Mouse (Mus musculus) liver, embryonic 11.5 days (tissue): ENCODE results near the gene Med12. TPM values are rescaled to one million over a fixed set of nuclear protein-coding genes. Genes with fewer than 3 reads are reported as not detected.
"Not testable (repeated sequence)": the region's sequence is repeated elsewhere in the genome, so short reads cannot be mapped to it uniquely, and the experiment has no call there.

Source experiments
- ATAC-seq: fragments of 200-750 bp; cut with Nextera tagmentation; replicated peaks from 2 replicates; pipeline ENCODE4 v1.8.0; 2017; ENCODE audit warnings: moderate number of reproducible peaks, mild to moderate bottlenecking, moderate TSS enrichment, moderate library complexity; ENCODE audit not compliant: low FRiP score
- DNase-seq: peaks from one replicate; pipeline ENCODE4 v3.0.0-alpha.2; 2017; ENCODE audit warnings: low spot score
- H3K27ac ChIP-seq: fragments of 300-500 bp; sonication (generic); 2 replicates; pipeline ENCODE4 v1.5.1; 2014; ENCODE audit warnings: mild to moderate bottlenecking, low read depth, low read length, control low read depth
- H3K27me3 ChIP-seq: fragments of 300-500 bp; sonication (generic); replicated peaks from 2 replicates; pipeline ENCODE4 v1.6.1; 2014; ENCODE audit warnings: low read length, mixed read lengths; ENCODE audit not compliant: control insufficient read depth, insufficient read depth
- H3K36me3 ChIP-seq: fragments of 300-500 bp; sonication (generic); 2 replicates; pipeline ENCODE4 v1.6.1; 2014; ENCODE audit warnings: mild to moderate bottlenecking, low read length, moderate library complexity, mixed read lengths; ENCODE audit not compliant: control insufficient read depth, insufficient read depth
- H3K4me1 ChIP-seq: fragments of 300-500 bp; sonication (generic); replicated peaks from 2 replicates; pipeline ENCODE4 v1.6.1; 2014; ENCODE audit warnings: low read length, mixed read lengths; ENCODE audit not compliant: control insufficient read depth, insufficient read depth
- H3K4me2 ChIP-seq: fragments of 300-500 bp; sonication (generic); 2 replicates; pipeline ENCODE4 v1.6.1; 2014; ENCODE audit warnings: mild to moderate bottlenecking, control low read depth, moderate library complexity
- H3K4me3 ChIP-seq: fragments of 300-500 bp; sonication (generic); 2 replicates; pipeline ENCODE4 v1.5.1; 2014; ENCODE audit warnings: low read depth, low read length, control low read depth
- H3K9ac ChIP-seq: fragments of 300-500 bp; sonication (generic); 2 replicates; pipeline ENCODE4 v1.6.1; 2014; ENCODE audit warnings: low read depth, low read length, control low read depth
- H3K9me3 ChIP-seq: fragments of 300-500 bp; sonication (generic); 2 replicates; pipeline ENCODE4 v1.6.1; 2016; ENCODE audit warnings: low read length, inconsistent platforms, mixed read lengths; ENCODE audit not compliant: control insufficient read depth
- WGBS: fragments of 180-500 bp; shearing (Covaris S2); extraction: QIAGEN DNeasy Blood & Tissue Kit; methylation state at CpG from one replicate; pipeline ENCODE4 v1.1.7; 2014; 5-methylcytosine and 5-hydroxymethylcytosine counted together
- polyA plus RNA-seq: library from polyadenylated mRNA; unstranded; fragments of >200 nt; fragmentation: Nextera tagmentation; extraction: Ambion mirVana; gene quantifications from 2 replicates; pipeline ENCODE4 v1.2.1, GENCODE M21; 2014

Gene Med12
- polyA plus RNA-seq, 1 experiment from 2014 or later: 36.5 TPM

DNA sequence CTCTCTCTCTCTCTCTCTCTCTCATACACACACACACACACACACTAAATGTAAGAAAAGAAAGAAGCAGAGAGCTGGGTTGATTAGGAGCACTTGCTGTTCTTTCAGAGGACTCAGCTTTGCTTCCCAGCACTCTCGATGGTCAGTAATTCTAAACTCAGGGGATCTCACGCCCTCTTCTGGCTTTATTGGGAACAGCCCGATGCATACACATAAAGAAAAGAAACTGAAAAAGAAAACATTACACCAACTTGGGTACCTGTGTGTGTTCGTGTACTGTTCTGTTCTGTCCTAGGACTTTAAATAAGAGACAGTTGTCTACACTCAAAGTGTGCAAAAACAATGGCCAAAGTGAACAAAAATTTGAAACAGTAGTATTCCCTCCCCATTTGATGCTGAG, 64.8 kb downstream of the Med12 start:
- Histone ChIP-seq H3K4me1 (no peaks in the 10 kb centered on the region), H3K9me3 (no peaks in the 10 kb centered on the region), H3K9ac (no peak overlapping the region), H3K27ac (no peak overlapping the region), H3K36me3 (no peaks in the 10 kb centered on the region), H3K27me3 (no peaks in the 10 kb centered on the region), H3K4me3 (no peak overlapping the region), H3K4me2 (no peak overlapping the region)
- WGBS: 43% methylated on average over 4 of the region's 4 CpGs
- ATAC-seq (no peak), DNase-seq (no peak)

DNA sequence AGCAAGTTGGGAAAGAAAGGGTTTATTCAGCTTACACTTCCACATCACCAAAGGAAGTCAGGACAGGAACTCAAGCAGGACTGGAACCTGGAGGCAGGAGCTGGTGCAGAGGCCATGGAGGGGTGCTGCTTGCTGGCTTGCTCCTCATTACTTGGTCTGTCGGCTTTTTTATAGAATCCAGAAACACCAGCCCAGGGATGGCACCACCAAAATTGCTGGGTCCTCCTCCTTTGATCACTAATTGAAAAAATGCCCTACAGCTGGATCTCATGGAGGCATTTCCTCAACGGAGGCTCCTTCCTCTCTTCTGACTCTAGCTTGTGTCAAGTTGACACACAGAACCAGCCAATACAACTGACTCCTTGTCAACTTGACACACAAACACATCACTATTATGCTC, 69.0 kb downstream of the Med12 start:
- H3K27ac ChIP-seq, H3K27me3 ChIP-seq, H3K36me3 ChIP-seq, ATAC-seq, H3K4me3 ChIP-seq, H3K4me2 ChIP-seq, H3K4me1 ChIP-seq, DNase-seq, H3K9me3 ChIP-seq, H3K9ac ChIP-seq: not testable (repeated sequence)
- WGBS: 51% methylated on average over 2 of the region's 2 CpGs

DNA sequence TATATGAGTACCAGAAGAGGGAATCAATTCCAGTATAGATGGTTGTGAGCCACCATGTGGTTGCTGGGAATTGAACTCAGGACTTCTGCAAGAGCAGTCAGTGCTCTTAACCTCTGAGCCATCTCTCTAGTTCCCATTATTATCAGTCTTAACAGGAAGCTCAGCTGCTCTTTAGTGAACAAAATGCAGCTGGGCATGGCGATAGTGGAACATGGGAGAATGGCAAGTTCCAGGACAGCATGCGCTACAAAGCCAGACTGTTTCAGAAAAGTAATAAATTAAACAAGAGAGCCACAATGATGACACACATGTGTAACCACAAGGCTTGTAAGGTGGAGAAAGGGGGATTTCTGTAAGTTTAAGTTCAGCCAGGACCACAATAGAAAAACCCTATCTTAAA, 71.6 kb downstream of the Med12 start:
- no peak overlapping the region for H3K4me2 ChIP-seq
- H3K9ac ChIP-seq: no peak overlapping the region
- ATAC-seq (no peak), DNase-seq (no peak)
- no peak overlapping the region for H3K4me3 ChIP-seq
- H3K4me1 ChIP-seq: no peaks in the 10 kb centered on the region
- H3K27ac ChIP-seq: no peak overlapping the region
- H3K9me3 ChIP-seq: no peaks in the 10 kb centered on the region
- H3K36me3 ChIP-seq: no peaks in the 10 kb centered on the region
- 67% methylated on average over 2 of the region's 2 CpGs for WGBS
- no peaks in the 10 kb centered on the region for H3K27me3 ChIP-seq

DNA sequence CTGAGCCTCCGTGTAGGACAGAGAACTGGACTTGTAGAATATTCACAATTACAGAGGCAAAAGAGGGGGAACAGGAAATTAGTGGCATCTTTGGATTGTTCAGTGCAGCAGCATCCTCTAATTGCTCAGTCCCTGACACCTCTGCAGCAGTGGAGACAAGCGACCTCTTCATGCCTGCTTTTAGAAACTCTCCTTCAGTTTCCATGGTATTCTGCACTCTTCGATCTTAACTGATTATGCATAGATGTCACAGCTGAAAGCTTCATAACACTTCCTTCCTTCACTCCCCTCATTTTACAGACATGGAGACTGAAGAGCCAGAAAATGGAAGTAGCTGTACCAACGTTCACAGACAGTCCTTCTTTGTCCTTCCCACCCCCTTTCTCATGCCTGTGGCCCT, 72.6 kb downstream of the Med12 start:
- Histone ChIP-seq H3K9ac (no peak overlapping the region), H3K27me3 (no peaks in the 10 kb centered on the region), H3K36me3 (no peaks in the 10 kb centered on the region), H3K27ac (no peak overlapping the region), H3K9me3 (no peaks in the 10 kb centered on the region), H3K4me1 (no peaks in the 10 kb centered on the region), H3K4me2 (no peak overlapping the region), H3K4me3 (no peak overlapping the region)
- DNase-seq (no peak), ATAC-seq (no peak)
- 51% methylated on average over 4 of the region's 4 CpGs for WGBS

Other genes starting within 250 kb of the Med12 start
- gene Tex11, start 214.4 kb upstream of the Med12 start, polyA plus RNA-seq: 0.10 TPM in 1 of 2 replicates, not detected in the other
- gene Slc7a3, start 188.0 kb upstream of the Med12 start, polyA plus RNA-seq: 2.9 and 4.0 TPM in 2 replicates
- gene Snx12, start 51.5 kb upstream of the Med12 start, polyA plus RNA-seq: 31.7 and 33.1 TPM in 2 replicates
- 2.0 and 2.5 TPM in 2 replicates for gene Foxo4, start 19.5 kb upstream of the Med12 start, polyA plus RNA-seq
- gene Gm614, start 10.0 kb upstream of the Med12 start, polyA plus RNA-seq: not detected in 2 replicates
- gene Il2rg, start 5.8 kb upstream of the Med12 start, polyA plus RNA-seq: 16.9 and 19.8 TPM in 2 replicates
- gene Gm20489, start 5.0 kb upstream of the Med12 start, polyA plus RNA-seq: not detected in 2 replicates
- gene Nlgn3, start 25.1 kb downstream of the Med12 start, polyA plus RNA-seq: 0.51 and 0.59 TPM in 2 replicates
- 33.6 and 34.5 TPM in 2 replicates for gene Gjb1, start 102.3 kb downstream of the Med12 start, polyA plus RNA-seq
- gene Zmym3, start 146.8 kb downstream of the Med12 start, polyA plus RNA-seq: 14.6 and 14.8 TPM in 2 replicates
- gene Nono, start 155.3 kb downstream of the Med12 start, polyA plus RNA-seq: 349 and 361 TPM in 2 replicates
- gene Itgb1bp2, start 175.1 kb downstream of the Med12 start, polyA plus RNA-seq: 1.6 and 2.9 TPM in 2 replicates